13 mouse cellular contexts compared by ENCODE assay signal in the genomic region with DNA sequence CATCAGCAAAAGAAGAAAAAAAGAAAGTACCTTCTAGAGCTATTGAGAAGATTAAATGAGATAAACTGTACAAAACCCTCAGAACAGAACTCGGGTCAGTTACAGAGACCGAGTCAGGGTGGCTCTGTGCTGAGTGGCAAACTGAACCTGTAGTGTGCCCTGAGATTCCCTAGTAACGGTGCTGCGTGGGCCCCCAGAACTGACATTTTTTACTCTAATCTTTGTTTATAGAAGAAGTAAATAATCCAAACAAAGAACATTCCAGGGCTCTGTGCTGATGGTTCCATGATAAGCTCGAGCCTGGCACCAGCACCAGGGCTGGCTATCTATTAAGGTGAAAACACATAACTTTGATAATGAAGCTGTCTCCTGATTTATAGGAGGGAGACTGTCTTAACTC.
"Had no signal": no experiment of that assay in that cellular context is flagged by ENCODE, and none has a peak within 500 bp of the region (broad histone marks: within the 10 kb centered on the region; RNA-seq: fewer than 3 reads in every experiment).

No protein-coding gene starts in this region.

- H3K9me3 ChIP-seq: intestine, embryonic 15.5 days; midbrain, embryonic 12.5 days; stomach, embryonic 15.5 days had no signal

- ATAC-seq: intestine, embryonic 15.5 days had no signal

- DNase-seq: kidney, adult 18-20 months; kidney, postnatal 10 days; kidney, postnatal 4 days; left cerebral cortex, postnatal 4 days; liver; lung, postnatal 36 days; right cerebral cortex, postnatal 14 days; thymus, postnatal 36 days had no signal

- H3K27ac ChIP-seq: intestine, embryonic 15.5 days; layer of hippocampus, adult 2 months; liver, embryonic 14.5 days; midbrain, embryonic 12.5 days had no signal

- H3K27me3 ChIP-seq: intestine, embryonic 15.5 days; stomach, embryonic 15.5 days had no signal

- H3K4me3 ChIP-seq: intestine, embryonic 15.5 days; layer of hippocampus, adult 2 months; midbrain, embryonic 12.5 days; stomach, embryonic 15.5 days had no signal

- H3K9ac ChIP-seq: intestine, embryonic 15.5 days; liver, embryonic 14.5 days; midbrain, embryonic 12.5 days; stomach, embryonic 15.5 days had no signal

- H3K4me1 ChIP-seq: midbrain, embryonic 12.5 days; stomach, embryonic 15.5 days had no signal

- H3K36me3 ChIP-seq: intestine, embryonic 15.5 days; midbrain, embryonic 12.5 days; stomach, embryonic 15.5 days had no signal

- H3K4me2 ChIP-seq: intestine, embryonic 15.5 days; midbrain, embryonic 12.5 days; stomach, embryonic 15.5 days had no signal
